Mouse (Mus musculus) MEL (cell line): ENCODE measurements around the gene 1110017D15Rik.

Experiments used
- CTCF ChIP-seq, 3 experiments: IDR thresholded peaks in 2 of 3; conservative IDR thresholded peaks in 1 of 3; 2 replicates each; pipeline ENCODE4 v1.5.1; 2011 to 2012; ENCODE audit warnings: low read length in 3 of 3, low read depth in 2 of 3, mild to moderate bottlenecking in 2 of 3, improper control_type of control experiment in 1 of 3, inconsistent platforms in 1 of 3, mixed read lengths in 1 of 3, moderate library complexity in 1 of 3; ENCODE audit not compliant: control insufficient read depth in 1 of 3, insufficient read depth in 1 of 3, poor library complexity in 1 of 3, severe bottlenecking in 1 of 3
- E2F4 ChIP-seq: IDR thresholded peaks from 2 replicates; pipeline ENCODE4 v1.6.1; 2011; ENCODE audit warnings: low read depth, low read length, improper control_type of control experiment, borderline replicate concordance
- EP300 ChIP-seq, 2 experiments: IDR thresholded peaks; 2 replicates each; pipeline ENCODE4 v1.6.1; 2011; ENCODE audit warnings: improper control_type of control experiment in 2 of 2, low read length in 2 of 2, low read depth in 1 of 2, mild to moderate bottlenecking in 1 of 2
- MAZ ChIP-seq: IDR thresholded peaks from 2 replicates; pipeline ENCODE4 v1.6.1; 2012; ENCODE audit warnings: low read depth, mild to moderate bottlenecking, inconsistent platforms, low read length, improper control_type of control experiment
- MEF2A ChIP-seq: IDR thresholded peaks from 2 replicates; pipeline ENCODE4 v1.6.1; 2014; ENCODE audit warnings: low read depth, mild to moderate bottlenecking, inconsistent platforms, low read length, improper control_type of control experiment; ENCODE audit not compliant: poor library complexity, insufficient replicate concordance, severe bottlenecking; ENCODE audit errors: extremely low read depth
- NELFE ChIP-seq: IDR thresholded peaks from 2 replicates; pipeline ENCODE4 v1.6.1; 2011; ENCODE audit warnings: low read depth, low read length, improper control_type of control experiment
- POLR2A ChIP-seq, 2 experiments: IDR thresholded peaks; 2 replicates each; pipeline ENCODE4 v1.6.1; 2011 to 2012; ENCODE audit warnings: low read length in 2 of 2, mild to moderate bottlenecking in 2 of 2, control low read depth in 1 of 2, improper control_type of control experiment in 1 of 2, low read depth in 1 of 2, moderate library complexity in 1 of 2; ENCODE audit not compliant: control insufficient read depth in 1 of 2, insufficient read depth in 1 of 2, poor library complexity in 1 of 2
- RCOR1 ChIP-seq: IDR thresholded peaks from 2 replicates; pipeline ENCODE4 v1.6.1; 2012; ENCODE audit warnings: low read depth, mild to moderate bottlenecking, inconsistent platforms, low read length, improper control_type of control experiment
- SMC3 ChIP-seq: IDR thresholded peaks from 2 replicates; pipeline ENCODE4 v1.6.1; 2011; ENCODE audit warnings: low read depth, low read length, improper control_type of control experiment
- USF1 ChIP-seq: IDR thresholded peaks from 2 replicates; pipeline ENCODE4 v1.6.1; 2014; ENCODE audit warnings: low read depth, mild to moderate bottlenecking, inconsistent platforms, low read length, improper control_type of control experiment, moderate library complexity

- no peak for TF ChIP-seq POLR2A (IDR thresholded peaks at IDR 0.05; ENCODE audit: control insufficient read depth in 1 of 2, insufficient read depth in 1 of 2, low read depth in 1 of 2, low read length in 2 of 2, poor library complexity in 1 of 2)
- TF ChIP-seq SMC3: no peak
- TF ChIP-seq E2F4: no peak
- no peak for TF ChIP-seq USF1
- no peak for TF ChIP-seq EP300 (IDR thresholded peaks at IDR 0.05; ENCODE audit: low read depth in 1 of 2, low read length in 2 of 2)
- TF ChIP-seq RCOR1: no peak
- no peak for TF ChIP-seq CTCF (IDR thresholded peaks at IDR 0.05 in 2 of 3, conservative IDR thresholded peaks at IDR 0.05 in 1 of 3; ENCODE audit: control insufficient read depth in 1 of 3, insufficient read depth in 1 of 3, low read depth in 2 of 3, low read length in 3 of 3, poor library complexity in 1 of 3, severe bottlenecking in 1 of 3)
- no peak for TF ChIP-seq MAZ
- TF ChIP-seq MEF2A: no peak
- no peak for TF ChIP-seq NELFE
These were observed 39.4 kb downstream of the 1110017D15Rik start for GRCm38 (mm10) chr4:41477648-41478160.
